Mouse (Mus musculus): Measurements from ENCODE around the gene Traf1.

Gene Traf1

DNA sequence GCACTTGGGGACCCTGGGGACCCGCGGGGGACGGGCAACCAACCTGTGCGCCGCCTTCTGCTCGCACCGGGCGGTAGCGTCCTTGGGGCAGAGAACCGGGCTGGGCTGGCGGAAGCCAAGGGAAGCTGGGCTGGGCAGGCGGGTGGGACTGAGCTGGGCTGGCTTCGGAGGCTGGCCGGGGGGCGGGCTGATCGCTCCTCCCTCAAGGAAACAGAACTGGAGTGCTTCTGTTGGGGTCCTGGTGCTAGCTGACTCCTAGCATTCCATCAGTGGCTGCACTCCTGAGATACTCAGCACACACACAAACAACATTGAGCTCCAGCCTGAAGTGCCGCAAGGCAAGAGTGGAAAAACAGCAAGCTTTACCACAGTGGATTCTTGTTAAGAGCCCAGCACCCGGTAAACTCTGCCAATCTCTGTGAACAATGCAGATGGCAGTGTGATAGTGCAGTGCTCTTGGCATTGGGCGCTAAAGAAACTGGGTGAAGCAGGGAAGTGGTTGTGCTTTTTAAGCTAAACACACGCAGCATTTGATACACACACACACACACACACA lies at the start of gene Traf1:
TSS of gene Traf1 (minus strand) at position 292 of the 556 bp plus-strand sequence.
- 20% methylated on average over 20 of the region's 20 CpGs for WGBS

DNA sequence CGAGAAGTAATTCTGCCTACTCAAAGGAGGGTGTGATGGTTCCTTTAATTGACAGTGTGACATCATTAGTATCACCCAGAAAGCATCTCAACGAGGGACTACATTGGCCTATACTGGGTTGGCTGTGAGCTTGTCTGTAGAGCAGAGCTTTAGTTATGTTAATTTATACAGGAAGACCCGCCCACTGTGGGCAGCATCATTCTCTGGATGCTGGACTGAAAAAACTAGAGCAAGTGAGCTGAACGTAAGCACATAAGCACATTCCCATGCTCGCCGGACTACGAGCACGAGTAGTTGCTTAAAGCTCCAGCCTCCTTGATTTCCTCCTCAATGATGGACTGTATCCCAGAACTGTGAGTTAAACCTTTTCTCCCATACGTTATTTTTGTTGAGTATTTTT lies 37.4 kb upstream of the Traf1 start:
- WGBS: 53% methylated on average over 9 of the region's 9 CpGs

DNA sequence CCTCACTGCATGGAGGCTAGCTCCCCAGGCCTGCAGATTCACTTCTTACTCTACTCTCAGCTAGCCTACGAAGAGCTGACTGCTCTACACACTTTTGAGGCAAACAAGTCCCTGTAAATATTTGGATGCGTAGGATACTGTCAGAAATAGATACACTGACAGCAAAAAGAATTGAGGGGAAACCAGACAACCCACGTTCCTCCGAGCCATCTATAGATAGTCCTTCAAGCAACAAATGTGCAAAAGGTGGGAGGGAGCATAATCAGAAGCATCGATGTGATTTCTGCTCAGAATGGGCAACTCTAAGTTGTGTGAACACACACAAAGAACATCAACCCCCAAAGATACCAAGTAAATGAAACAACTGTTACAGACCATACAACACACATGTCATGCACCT lies 34.9 kb upstream of the Traf1 start:
- WGBS: 62% methylated on average over 5 of the region's 5 CpGs

DNA sequence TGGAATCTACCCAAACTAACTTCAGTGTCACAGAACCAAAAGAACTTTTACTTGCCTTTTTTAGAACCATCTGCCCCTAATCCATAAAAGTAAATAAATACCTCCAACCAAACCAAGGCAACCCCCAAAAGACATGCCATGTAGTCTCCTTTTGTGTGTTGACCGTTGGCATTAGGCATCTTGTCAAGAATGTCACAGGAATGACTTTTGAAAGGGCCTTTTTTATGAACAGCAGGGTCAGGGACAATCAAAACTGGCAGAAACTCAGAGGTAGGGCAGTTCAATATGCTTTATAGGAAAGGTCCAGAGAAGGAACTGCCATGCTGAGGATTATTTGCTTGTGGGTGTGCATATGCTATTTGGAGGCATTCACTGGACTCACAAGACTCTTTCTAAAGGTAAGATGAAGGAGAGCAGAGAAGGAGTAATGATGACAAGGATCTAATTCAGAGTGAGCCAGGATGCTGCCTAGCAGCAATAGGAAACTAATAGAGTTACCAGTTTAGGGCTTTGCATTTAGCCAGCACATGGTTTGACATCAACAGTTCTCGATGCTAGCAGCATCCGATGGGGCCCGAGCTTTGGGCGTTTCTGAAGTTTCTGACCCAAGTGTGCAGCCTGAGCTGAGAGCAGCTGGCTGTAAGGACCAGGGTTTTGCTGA lies 32.3 kb upstream of the Traf1 start:
- 59% methylated on average over 5 of the region's 5 CpGs for WGBS

DNA sequence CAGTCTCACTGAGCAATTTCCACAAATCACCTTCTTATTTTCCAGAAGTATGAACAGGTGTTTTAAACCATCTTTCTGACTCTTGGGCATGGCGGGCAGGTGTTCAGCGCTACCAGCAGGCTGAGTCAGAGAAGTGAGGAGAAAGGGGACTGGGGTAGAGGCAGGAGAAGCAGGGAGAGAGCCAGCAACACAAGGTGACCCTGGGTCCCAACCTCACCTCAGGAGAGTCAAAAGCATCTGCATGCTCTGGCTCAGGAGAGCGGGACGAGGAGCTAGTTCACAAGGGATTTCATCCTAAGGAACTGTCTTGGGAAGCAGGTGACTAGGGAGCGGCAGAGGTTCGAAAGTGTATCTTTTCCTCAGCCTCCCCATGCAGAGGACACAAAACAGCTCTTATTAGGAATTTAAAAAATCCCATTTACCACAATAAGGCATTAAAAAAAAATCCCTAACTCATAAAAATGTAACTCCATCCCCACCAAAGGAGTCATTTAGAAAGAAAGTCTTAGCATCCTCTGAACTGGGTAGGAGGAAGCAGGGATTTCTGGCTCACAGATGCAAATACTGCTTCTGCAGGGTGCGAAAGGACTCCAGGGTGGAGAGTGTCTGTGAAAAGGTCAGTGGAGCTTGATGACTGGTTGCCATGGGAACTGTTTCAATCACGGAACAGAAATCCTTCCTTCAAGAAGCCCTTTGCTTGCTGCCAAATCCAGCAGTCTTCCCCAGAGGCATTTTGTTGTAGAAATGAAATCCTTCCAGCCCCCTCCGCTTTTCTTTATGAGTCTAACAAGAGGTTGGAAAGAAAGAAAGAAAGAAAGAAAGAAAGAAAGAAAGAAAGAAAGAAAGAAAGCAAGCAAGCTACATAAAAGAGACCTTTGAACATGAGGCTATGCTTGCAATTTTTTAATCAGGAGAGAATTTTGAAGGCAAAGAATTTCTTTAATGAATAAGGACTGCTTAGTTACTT lies 31.4 kb upstream of the Traf1 start:
- WGBS: 43% methylated on average over 9 of the region's 9 CpGs

DNA sequence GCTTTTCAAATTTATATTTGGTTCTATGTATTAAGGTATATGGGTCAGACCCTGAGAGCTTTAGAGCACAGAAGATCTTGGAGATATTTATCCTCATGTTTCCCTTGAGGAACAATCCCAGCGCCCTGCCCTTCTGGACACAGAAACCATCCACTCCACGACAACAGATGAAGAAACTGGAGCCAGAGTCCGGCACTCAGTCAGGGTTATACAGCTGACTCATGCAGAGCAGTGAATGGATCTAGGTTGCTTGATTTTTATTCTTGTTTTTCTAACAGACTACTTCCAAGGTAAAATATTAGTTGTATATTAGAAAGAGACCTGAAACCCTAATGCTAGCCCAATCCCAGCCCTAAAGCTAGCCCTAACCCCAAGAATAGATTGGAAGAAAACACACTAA lies 30.4 kb upstream of the Traf1 start:
- 81% methylated on average over 3 of the region's 3 CpGs for WGBS

DNA sequence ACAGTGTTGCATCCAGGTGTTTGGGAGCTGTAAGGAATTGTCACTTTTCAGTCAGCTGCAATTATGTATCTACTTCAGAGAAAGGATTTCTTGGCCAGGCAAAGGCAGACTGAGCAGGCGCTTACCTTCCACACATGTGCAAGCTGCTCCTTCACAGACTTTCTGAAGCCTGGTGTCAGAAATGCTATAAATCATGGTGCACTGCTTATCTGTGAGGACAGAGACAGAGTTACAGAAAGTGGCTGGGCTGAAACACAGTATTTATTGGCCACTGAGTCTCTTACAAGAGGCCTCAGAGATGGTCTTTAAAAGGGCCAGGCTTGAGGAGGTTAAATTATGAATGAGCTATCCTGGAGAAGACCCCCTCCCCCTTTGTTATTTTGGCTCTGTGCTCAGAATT lies 28.2 kb upstream of the Traf1 start:
- 95% methylated on average over 1 of the region's 1 CpGs for WGBS

DNA sequence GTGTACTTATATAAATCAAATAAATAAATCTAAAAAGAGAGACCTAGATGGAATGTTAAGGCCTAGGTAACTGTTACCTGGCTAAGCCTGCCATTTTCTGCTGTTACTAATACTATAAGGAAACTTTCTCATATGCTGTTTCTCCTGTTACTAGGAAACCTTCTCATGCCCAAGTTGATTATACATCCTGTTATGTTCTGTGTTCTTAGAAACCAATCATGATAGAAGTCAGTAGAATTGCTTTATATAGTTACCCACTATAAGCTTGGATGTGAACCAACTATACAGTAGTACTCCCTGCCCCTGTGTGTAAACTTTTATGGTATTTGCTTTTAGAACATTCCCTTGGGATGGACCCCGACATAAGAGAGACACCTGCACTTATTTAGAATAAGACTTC lies 26.0 kb upstream of the Traf1 start:
- 89% methylated on average over 1 of the region's 1 CpGs for WGBS

DNA sequence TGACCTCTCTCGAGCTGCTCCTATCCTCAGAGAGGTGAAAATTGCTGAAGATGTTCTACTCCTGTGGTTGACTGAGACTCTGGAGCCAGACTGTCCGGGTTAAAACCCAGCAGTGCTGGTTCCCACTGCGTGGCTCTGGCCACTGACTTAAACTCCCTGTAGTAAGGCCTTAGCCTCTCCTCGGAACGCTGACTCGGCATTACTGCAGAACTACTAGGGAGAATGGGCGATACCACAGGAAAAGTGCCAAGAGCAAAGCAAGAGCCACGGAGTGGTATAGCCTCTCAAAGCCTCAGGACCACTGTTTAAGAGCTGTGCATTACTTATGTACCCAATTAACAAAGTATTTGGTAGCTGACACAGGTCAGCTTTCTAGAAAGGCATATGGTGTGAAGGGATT lies 23.3 kb upstream of the Traf1 start:
- WGBS: 90% methylated on average over 8 of the region's 8 CpGs

DNA sequence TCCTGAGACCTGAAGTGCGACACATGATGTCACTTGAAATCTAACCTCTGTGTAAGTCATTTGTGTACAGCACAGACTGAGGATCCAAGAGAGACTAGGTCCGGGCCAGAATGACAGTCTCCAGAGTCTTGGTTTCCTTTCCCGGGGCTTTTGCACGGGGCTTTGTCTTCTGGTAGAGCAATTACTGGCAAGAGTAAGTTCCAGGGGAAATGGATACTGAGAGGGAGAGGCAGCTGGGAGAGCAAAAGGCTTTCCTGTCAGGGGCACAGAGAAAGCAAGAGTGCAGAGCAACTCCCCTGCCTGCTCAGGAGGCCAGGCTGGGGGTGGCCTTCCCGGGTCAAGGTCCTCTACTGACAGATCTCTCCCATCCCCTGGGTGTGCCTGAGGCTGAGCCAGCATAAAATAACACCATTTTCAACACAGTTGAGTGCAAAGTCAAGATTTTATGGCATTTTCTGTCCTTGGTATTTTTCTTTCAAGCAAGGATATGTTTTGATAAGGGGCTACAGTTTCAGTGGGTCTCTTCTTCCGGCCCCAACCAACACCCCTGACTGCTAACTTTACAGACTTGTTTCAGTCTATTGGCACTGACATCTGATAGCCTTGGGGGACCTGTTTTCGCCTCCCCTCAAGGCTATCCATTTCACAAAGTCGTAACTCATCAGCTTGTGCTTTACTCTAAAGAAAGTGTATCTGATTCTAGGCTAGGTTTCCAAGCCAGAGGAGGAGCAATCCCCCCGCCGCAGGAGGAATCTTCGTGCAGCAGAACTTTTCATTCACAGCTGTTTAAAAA lies 21.5 kb upstream of the Traf1 start:
- WGBS: 69% methylated on average over 11 of the region's 11 CpGs

DNA sequence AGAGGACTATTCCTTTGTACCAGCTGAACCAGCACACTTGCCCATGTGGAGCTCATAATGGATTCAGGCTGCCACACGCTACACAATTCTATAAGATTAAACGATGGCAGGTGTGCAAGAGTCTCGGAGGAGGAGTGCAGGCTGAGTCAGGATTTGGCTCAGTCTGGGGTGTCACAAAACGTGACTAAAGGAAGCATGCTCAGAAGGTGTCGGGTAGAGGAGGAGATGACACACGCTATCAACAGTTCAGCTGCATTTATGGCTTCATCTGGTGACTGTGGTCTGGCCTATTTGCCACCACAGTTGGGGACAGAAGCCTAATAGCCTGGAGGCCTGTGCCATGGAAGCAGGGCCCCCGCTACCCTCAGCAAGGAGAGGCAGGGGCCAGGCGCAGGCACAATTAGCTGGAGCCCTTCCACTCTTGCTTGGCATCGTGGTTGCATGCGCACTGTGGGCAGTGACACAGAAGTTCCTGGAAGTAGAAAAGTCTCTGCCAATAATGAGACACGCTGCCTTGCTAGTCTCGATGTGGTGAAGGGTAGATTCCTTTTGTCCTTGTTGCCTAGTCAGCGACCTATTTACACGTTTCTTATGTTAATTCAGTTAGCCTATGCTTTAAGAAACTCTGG lies 20.6 kb upstream of the Traf1 start:
- WGBS: 49% methylated on average over 14 of the region's 14 CpGs

DNA sequence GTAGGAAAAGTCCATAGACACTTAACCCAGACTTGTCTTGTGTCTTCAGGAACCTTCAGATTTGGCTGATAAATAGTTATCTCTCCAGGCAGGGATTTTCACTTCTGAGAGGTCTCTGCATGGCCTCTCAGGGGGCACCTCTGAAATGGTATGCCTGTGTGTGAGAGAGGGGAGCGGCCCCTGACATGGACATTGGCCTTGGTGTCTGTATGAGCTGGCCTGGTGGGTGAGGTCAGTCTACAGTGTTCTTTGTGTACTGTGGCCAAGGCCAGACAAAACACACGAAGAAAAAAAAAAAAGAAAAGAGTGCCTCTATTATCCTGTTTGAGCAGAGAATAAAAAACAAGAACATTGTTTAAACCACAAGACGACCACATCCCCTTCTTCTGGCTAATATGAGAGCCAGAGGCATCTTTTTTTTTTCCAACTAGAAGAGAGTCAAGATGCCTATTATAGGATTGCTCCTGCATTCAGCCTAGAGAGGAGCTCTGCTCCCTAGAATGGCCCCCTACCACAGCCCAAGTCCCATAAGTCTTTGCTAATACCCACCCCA lies 18.0 kb upstream of the Traf1 start:
- 70% methylated on average over 3 of the region's 3 CpGs for WGBS

DNA sequence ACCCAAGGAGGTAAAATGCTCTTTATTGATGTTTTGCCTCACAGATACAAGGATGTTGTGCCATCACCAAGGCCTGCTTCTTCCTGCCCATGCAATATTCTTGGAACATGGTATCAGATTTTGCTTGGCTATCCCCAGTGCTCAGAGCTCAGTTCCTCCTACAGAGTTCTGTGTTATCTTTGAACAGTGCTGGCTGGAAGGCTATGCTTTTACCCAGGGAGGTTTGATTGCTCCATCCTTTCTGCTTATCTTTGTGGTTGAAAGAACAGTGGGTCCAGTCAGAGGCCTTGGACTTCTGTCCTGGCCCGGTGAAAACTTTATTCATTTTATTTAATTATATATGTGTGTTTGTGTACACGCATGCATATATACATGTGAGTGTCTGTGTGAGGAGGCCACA lies 16.7 kb upstream of the Traf1 start:
- WGBS: 97% methylated on average over 2 of the region's 2 CpGs

DNA sequence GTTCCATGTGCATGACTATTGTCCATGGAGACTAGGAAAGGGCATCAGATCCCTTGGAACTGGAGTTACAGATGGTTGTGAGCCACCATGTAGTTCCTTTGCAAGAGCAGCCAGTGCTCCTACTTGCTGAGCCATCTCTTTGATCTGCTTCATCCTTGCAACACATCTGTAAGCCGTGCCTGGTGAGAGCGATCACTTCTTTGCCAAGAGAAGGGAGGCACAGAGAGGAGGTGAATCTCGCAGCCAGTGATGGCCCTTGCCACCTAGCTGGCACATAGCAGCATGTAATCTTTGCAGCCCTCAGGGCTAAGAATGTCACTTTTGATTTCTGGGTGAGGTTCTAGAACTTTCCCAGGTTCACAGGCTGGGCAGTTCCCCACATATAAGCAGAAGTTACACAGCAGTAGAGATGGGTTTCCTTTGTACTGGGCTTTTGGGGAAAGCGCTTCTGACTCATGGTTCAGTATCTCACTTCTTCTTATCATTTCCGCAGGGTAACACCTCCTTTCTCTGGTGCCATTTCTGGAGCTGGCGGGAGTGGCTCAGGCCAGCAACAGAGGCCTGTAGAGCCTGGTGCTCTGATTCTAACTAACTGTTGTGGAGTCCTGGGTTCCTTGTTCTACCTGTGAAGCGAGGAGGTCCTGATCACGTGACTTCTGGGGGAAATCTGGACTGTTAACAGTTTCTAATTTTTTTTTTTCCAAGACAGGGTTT lies 15.5 kb upstream of the Traf1 start:
- WGBS: 73% methylated on average over 8 of the region's 8 CpGs

DNA sequence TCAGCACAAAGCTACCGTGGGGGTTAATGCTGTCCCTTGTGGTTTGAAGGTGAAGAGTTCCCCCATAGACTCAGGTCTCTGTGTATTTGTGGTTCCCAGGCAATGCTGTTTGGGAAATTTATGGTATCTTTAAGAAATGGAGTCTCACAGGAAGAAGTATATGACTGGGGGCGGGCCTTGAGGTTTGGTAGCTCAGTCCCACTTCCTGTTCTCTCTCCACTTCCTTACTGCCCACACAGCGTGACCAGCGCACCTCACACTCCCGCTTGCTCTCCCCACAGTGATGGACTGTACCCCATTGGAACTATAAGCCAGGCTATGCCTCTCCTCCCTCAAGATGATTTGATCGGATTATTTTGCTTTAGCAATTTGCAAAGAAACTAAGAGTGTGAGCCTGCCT lies 14.9 kb upstream of the Traf1 start:
- 90% methylated on average over 6 of the region's 6 CpGs for WGBS

DNA sequence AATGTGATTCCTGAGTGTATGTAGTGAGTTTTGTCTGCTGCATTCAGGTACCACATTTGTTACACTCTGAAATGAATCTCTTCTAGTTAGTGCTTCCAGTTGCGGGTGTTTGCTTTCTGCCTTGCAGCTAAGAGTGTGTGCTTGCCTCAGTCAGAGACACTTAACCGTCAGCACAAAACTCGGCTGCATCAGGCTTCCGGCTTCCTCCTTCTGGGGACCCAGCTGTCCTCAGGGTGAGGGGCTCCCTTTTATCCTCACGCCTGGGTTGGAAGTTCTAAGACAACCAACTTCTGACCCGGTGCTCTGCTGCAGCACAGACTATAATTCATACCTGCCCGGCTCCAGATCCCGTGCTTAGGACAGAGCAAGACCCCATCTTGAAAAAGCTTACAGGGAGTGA lies 11.5 kb upstream of the Traf1 start:
- WGBS: 85% methylated on average over 8 of the region's 8 CpGs

DNA sequence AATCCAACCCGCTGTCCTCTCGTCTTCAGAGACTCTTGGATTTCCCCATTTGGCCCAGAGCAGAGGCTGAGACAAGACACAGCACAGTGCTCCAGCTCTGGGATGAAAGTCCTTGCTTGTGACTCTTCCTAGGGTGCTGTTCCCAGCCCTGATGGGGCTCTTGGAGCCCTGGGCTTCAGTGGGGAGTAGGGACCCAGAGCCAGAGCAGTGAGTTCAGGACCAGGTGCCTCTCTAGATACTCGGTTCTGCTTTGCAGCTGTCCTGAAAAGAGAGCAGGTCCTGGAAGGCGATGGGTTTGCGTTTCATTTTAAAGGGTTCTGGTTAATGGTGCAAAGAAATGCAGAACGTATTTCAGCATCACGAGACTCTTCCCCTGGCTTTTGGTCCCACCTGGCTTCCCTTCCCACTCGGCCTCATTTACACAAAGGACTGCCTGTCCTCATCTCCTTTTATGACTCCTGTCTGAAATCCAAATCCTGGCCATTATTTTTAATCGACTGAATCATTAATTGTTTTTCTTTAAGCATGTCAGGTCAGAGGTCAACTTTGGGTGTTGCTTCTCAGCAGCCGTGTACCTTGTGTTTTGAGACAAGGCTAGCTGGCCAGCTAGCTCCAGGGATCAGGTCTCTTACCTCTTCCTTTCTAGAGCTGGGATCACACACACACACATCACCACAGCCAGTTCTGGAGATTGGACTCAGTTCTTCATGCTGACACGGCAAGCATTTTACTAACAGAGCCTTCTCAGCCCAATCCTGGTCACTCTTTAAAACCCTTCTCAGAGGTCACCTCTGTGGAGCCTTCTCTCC lies 9.7 kb upstream of the Traf1 start:
- WGBS: 85% methylated on average over 11 of the region's 11 CpGs

DNA sequence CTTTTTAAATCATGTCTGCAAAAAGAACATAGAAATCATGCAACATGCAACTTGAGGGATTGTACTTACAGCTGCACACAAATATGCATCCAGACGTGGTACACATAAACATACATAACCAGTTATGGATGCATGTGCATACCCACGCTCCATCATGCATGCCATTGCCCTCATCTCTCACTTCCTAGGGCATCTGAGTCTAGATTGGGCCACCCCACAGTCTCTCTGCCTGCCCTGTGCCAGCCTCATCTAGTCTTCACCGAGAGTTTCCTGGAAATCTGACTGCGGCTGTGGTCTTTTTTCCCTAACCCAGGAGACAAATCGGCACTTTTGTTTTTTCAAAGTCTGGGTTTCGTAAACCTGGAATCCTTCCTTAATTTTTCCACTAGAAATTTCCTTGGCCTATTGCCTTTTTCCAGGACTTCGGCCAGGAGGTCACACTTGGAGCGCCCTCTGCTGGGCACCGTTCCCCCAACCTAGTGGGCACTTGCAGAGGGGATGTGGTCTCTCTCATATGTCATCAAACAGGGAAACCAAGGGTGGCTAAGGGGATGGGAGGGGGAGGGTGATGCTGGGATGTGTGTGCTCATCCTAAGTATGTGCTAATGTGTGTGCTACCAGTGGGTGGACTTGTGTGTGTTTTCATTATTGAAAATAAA lies 8.6 kb upstream of the Traf1 start:
- 42% methylated on average over 9 of the region's 9 CpGs for WGBS

DNA sequence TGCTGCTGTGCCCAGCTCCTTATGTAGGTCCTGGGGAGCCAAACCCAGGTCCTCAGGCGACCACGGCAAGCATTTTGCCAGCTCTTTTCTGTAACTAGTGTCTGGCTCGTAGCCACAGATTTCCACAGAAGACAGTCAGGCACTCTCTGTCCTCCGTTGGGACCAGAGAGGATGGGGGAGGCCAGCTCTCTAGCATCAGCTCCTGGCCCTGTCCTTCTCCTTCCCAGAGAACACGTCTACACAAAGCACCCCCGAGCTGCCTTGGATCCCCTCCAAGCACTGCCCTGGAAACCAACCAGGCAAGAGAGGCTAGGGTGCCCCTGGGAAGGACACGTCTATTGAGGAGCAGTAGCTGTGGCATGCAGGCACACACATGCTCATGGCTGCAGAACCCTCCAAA lies 7.6 kb upstream of the Traf1 start:
- 36% methylated on average over 7 of the region's 7 CpGs for WGBS

All from cerebral cortex, adult 2 months (tissue).